Mouse (Mus musculus): Measurements from ENCODE around the gene Usp20. TPM values are rescaled to one million over a fixed set of nuclear protein-coding genes. Genes with fewer than 3 reads are reported as not detected.

Usp20 gene
- polyA plus RNA-seq, 1 experiment from 2014 or later = 16.5 TPM

GRCm38 (mm10) chr2:31060787-31061730, 79.0 kb downstream of the Usp20 start:
- Histone ChIP-seq H3K9ac (ENCODE audit: low read length) (no peak overlapping the region), H3K4me1 (replicated peaks; ENCODE audit: control insufficient read depth, insufficient read depth, low read length) (no peaks in the 10 kb centered on the region), H3K27me3 (ENCODE audit: control insufficient read depth, insufficient read depth, low read depth, low read length) (no peaks in the 10 kb centered on the region), H3K27ac (ENCODE audit: low read length) (no peak overlapping the region), H3K4me2 (ENCODE audit: low read depth, low read length) (no peak overlapping the region), H3K36me3 (ENCODE audit: control insufficient read depth, insufficient read depth, low read length) (peaks cover 9% of the 10 kb centered on the region; the same call in 1 of the 2 replicates), H3K4me3 (ENCODE audit: low read length) (no peak overlapping the region), H3K9me3 (ENCODE audit: control insufficient read depth, low read length) (0 out of 2 replicates have a peak, but pooled peaks cover 1% of the 10 kb centered on the region)
- WGBS = 84% methylated on average over 28 of the region's 28 CpGs
- no peak for ATAC-seq (ENCODE audit: low read depth)

GRCm38 (mm10) chr2:31061868-31062628, 80.0 kb downstream of the Usp20 start:
- Histone ChIP-seq H3K4me1 (replicated peaks; ENCODE audit: control insufficient read depth, insufficient read depth, low read length) (no peaks in the 10 kb centered on the region), H3K36me3 (ENCODE audit: control insufficient read depth, insufficient read depth, low read length) (0 out of 2 replicates have a peak, but pooled peaks cover 2% of the 10 kb centered on the region), H3K27ac (ENCODE audit: low read length) (no peak overlapping the region), H3K9ac (ENCODE audit: low read length) (no peak overlapping the region), H3K4me2 (ENCODE audit: low read depth, low read length) (no peak overlapping the region), H3K27me3 (ENCODE audit: control insufficient read depth, insufficient read depth, low read depth, low read length) (no peaks in the 10 kb centered on the region), H3K4me3 (ENCODE audit: low read length) (no peak overlapping the region), H3K9me3 (ENCODE audit: control insufficient read depth, low read length) (no peaks in the 10 kb centered on the region)
- ATAC-seq (ENCODE audit: low read depth) = no peak
- WGBS = 87% methylated on average over 10 of the region's 10 CpGs

- 79% methylated on average over 11 of the region's 11 CpGs for WGBS
- H3K27me3 ChIP-seq (ENCODE audit: control insufficient read depth, insufficient read depth, low read depth, low read length) = no peaks in the 10 kb centered on the region
- ATAC-seq (ENCODE audit: low read depth) = no peak
- no peak overlapping the region for H3K4me2 ChIP-seq (ENCODE audit: low read depth, low read length)
- no peak overlapping the region for H3K9ac ChIP-seq (ENCODE audit: low read length)
- no peak overlapping the region for H3K4me3 ChIP-seq (ENCODE audit: low read length)
- H3K27ac ChIP-seq (ENCODE audit: low read length) = no peak overlapping the region
- H3K4me1 ChIP-seq (replicated peaks; ENCODE audit: control insufficient read depth, insufficient read depth, low read length) = peaks cover 6% of the 10 kb centered on the region; the same call in 1 of the 2 replicates
- no peaks in the 10 kb centered on the region for H3K36me3 ChIP-seq (ENCODE audit: control insufficient read depth, insufficient read depth, low read length)
- H3K9me3 ChIP-seq (ENCODE audit: control insufficient read depth, low read length) = no peaks in the 10 kb centered on the region
Observed at GRCm38 (mm10) chr2:31066019-31066789, 84.1 kb downstream of the Usp20 start.

- no peak for ATAC-seq (ENCODE audit: low read depth)
- H3K9ac ChIP-seq (ENCODE audit: low read length) = no peak overlapping the region
- H3K27ac ChIP-seq (ENCODE audit: low read length) = no peak overlapping the region
Observed at GRCm38 (mm10) chr2:31067059-31067595, 85.0 kb downstream of the Usp20 start.

GRCm38 (mm10) chr2:31067696-31068245, 85.7 kb downstream of the Usp20 start:
- Histone ChIP-seq H3K9me3 (ENCODE audit: control insufficient read depth, low read length) (no peaks in the 10 kb centered on the region; the same call in 1 of the 2 replicates), H3K36me3 (ENCODE audit: control insufficient read depth, insufficient read depth, low read length) (no peaks in the 10 kb centered on the region; the same call in 1 of the 2 replicates), H3K4me1 (replicated peaks; ENCODE audit: control insufficient read depth, insufficient read depth, low read length) (peaks cover 6% of the 10 kb centered on the region; the same call in 1 of the 2 replicates), H3K4me2 (ENCODE audit: low read depth, low read length) (no peak overlapping the region), H3K27me3 (ENCODE audit: control insufficient read depth, insufficient read depth, low read depth, low read length) (no peaks in the 10 kb centered on the region), H3K4me3 (ENCODE audit: low read length) (no peak overlapping the region), H3K9ac (ENCODE audit: low read length) (no peak overlapping the region), H3K27ac (ENCODE audit: low read length) (peak overlapping the region; percentile 79)
- 71% methylated on average over 7 of the region's 7 CpGs for WGBS
- 0 out of 2 replicates have a peak, but pooled peaks have one; percentile 4 for ATAC-seq (ENCODE audit: low read depth)

More at GRCm38 (mm10) chr2:31067059-31067595, 85.0 kb downstream of the Usp20 start:
- 90% methylated on average over 13 of the region's 13 CpGs for WGBS
- Histone ChIP-seq H3K36me3 (ENCODE audit: control insufficient read depth, insufficient read depth, low read length) (no peaks in the 10 kb centered on the region), H3K4me3 (ENCODE audit: low read length) (no peak overlapping the region), H3K27me3 (ENCODE audit: control insufficient read depth, insufficient read depth, low read depth, low read length) (no peaks in the 10 kb centered on the region), H3K4me2 (ENCODE audit: low read depth, low read length) (no peak overlapping the region), H3K4me1 (replicated peaks; ENCODE audit: control insufficient read depth, insufficient read depth, low read length) (peaks cover 6% of the 10 kb centered on the region; the same call in 1 of the 2 replicates), H3K9me3 (ENCODE audit: control insufficient read depth, low read length) (no peaks in the 10 kb centered on the region)

- 53% methylated on average over 13 of the region's 13 CpGs for WGBS
- peak overlapping the region; percentile 79 for H3K27ac ChIP-seq (ENCODE audit: low read length)
- no peaks in the 10 kb centered on the region; the same call in 1 of the 2 replicates for H3K9me3 ChIP-seq (ENCODE audit: control insufficient read depth, low read length)
- no peak overlapping the region for H3K4me2 ChIP-seq (ENCODE audit: low read depth, low read length)
- no peak overlapping the region for H3K9ac ChIP-seq (ENCODE audit: low read length)
- H3K4me1 ChIP-seq (replicated peaks; ENCODE audit: control insufficient read depth, insufficient read depth, low read length) = peaks cover 6% of the 10 kb centered on the region; the same call in 1 of the 2 replicates
- H3K27me3 ChIP-seq (ENCODE audit: control insufficient read depth, insufficient read depth, low read depth, low read length) = no peaks in the 10 kb centered on the region
- peak; percentile 77 for ATAC-seq (ENCODE audit: low read depth)
- H3K4me3 ChIP-seq (ENCODE audit: low read length) = no peak overlapping the region
- H3K36me3 ChIP-seq (ENCODE audit: control insufficient read depth, insufficient read depth, low read length) = no peaks in the 10 kb centered on the region; the same call in 1 of the 2 replicates
Observed at GRCm38 (mm10) chr2:31068246-31069113, 86.4 kb downstream of the Usp20 start.

GRCm38 (mm10) chr2:31069114-31069445, 87.0 kb downstream of the Usp20 start:
- Histone ChIP-seq H3K9me3 (ENCODE audit: control insufficient read depth, low read length) (no peaks in the 10 kb centered on the region; the same call in 1 of the 2 replicates), H3K4me1 (replicated peaks; ENCODE audit: control insufficient read depth, insufficient read depth, low read length) (peaks cover 6% of the 10 kb centered on the region; the same call in 1 of the 2 replicates), H3K9ac (ENCODE audit: low read length) (no peak overlapping the region), H3K27ac (ENCODE audit: low read length) (peak overlapping the region; percentile 79; the same call in 1 of the 2 replicates), H3K36me3 (ENCODE audit: control insufficient read depth, insufficient read depth, low read length) (no peaks in the 10 kb centered on the region; the same call in 1 of the 2 replicates), H3K27me3 (ENCODE audit: control insufficient read depth, insufficient read depth, low read depth, low read length) (no peaks in the 10 kb centered on the region), H3K4me2 (ENCODE audit: low read depth, low read length) (no peak overlapping the region), H3K4me3 (ENCODE audit: low read length) (no peak overlapping the region)
- 83% methylated on average over 4 of the region's 4 CpGs for WGBS
- ATAC-seq (ENCODE audit: low read depth) = no peak

All from lung, embryonic 16.5 days (tissue).